Mouse (Mus musculus): Measurements from ENCODE around the gene Tssk4. TPM values are rescaled to one million over a fixed set of nuclear protein-coding genes. Genes with fewer than 3 reads are reported as not detected.

Tssk4 gene
- total RNA-seq, 1 experiment from 2014 or later = 1.9 TPM

DNA sequence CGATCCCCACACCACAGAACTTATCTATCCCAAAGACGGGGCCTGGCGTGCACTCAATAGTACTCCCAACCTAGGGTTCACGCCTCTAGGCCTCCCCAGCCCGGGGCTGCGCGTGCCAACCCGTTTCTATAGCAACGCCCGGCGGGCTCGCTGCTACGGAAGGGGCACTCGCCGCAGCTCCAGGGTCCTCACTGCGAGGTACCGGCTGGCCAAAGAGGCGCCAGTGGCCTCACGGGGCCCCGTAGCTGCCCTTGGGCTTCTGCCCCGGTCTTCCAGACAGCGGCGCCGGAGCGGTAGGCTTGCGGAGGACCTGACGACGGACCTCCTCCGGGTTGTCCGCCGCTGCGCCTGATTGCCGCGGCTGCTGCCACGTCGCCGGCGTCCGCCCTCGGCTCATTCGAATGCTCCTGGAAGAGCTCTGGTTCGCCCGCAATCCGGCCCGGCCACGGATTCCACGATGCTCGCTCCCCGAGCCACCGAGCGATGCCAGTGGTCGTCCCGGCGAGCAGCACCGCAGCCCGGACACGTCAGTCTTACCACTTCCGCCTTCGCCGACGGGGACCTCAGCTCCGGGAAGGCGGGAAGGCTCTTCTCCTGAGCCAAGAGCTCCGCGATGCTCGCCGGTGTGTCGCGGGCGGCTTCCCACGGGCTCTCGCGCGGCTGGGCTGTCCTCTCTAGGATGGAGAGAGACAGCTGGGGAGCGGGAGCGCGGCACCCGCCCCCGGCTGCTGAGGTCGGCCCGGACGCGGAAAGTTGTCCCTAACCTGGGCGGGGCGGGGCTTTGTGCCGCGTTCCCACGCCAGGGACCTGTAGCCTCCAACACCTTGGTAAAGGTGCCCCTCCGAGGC, 6.7 kb upstream of the Tssk4 start, which contains the start of gene Tm9sf1:
Tm9sf1 (minus strand) TSS at position 747 of the 848 bp plus-strand sequence.
- DNase-seq = peak; percentile 90

DNA sequence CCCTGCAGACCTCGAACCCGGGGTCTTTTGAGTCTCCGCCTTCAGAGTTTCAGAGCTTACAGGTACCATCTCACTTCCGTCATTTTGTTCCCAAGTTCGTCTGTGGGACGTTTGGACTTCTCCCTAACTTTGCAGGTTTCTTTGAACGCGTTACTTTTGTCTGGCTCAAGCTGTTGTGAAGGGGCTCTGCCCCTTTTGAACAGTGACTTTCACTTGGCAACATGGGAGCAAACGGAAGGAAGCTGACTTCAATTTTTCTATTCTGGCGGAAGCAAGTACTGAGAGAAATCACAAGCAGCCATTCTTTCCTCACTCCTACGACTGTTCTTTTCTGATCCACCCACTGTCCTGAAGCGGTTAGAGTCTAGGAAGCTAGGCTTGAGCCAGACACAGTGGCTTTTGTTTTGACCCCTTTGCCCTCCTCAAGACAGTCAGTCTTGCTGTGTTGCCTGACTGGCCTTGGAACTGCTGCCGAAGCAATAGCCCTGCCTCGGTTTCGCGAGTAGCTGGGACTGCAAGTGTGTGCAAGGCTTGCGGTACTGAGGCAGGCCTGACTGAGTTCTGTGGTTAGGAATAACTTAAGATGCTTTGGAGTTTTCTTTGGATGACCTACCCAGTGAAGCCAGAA, 5.6 kb upstream of the Tssk4 start:
- peak; percentile 38 for DNase-seq

- no peak for DNase-seq
Observed at GRCm38 (mm10) chr14:55651528-55651927, 1.5 kb downstream of the Tssk4 start.

GRCm38 (mm10) chr14:55656935-55657334, 7.0 kb downstream of the Tssk4 start:
- DNase-seq = no peak

DNA sequence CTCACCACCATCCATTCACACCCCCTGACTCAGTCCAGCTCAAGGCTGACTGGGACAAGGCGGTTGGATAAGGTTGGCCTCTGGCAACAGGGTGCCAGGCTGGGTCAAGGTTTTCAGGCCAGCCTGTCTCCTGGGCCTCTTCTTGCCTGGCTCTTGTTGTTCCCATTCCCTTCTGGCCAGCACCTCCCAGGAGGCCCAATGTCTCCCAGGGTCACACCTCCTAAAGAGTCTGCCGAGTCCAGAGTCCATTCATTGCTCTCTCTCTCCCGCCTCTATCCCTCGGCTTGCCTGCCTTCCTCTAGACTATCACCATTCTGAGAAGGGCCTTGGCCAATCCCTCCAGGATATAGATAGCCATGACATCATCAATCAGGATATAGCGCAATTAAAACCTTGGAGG, 8.0 kb downstream of the Tssk4 start:
- peak; percentile 81 for DNase-seq

DNA sequence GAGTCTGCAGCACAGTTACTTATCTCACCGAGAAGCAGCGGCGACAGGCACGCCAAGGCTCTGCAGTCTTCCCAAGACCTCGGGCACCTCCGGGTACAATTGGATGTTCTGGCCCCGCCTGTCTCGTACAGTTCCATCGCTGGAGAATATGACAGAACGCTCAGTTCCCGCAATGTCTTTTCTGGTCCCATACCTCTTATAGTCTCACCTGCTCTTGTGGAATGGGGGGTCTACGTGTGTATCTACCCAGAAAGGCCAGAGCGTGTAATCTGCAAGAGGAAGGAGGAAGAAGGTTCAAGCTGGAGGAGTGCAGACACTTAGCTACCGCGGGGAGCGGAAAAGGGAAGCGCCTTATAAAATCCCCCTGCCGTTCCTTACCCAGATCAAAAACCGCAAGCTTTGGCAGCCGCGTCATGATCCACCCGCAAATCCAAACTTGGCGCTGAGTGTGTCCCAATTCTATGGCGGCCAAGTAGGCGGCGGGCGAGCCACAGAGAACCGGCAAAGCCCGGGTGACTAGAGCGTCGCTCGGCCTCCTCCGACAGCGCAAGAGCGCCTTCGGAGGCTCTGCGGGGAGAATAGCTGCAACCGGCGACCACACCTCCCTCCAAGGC, 10.1 kb downstream of the Tssk4 start, which contains the start of gene Mdp1:
Mdp1 (minus strand) TSS at position 549 of the 614 bp plus-strand sequence.
- DNase-seq = peak; percentile 91

- DNase-seq = no peak
Observed at GRCm38 (mm10) chr14:55660636-55661035, 10.7 kb downstream of the Tssk4 start.

DNA sequence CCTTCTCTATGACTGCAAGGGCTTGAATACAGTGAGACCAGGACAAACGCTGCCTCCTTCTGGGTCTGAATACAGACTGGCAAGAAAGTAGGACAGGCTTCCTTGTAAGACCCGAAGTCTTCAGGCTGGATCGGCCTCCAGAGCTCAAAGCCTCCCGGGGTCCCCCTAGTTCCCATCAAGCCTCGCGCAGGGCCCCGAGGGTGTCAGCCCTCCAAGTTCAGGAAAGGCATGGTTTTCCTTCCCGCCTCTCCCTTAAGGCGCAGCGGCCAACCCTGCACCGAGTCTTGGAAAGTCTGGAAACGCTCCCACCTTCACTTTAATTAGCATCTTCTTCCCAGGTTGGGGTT, 21.5 kb downstream of the Tssk4 start:
- DNase-seq = no peak

GRCm38 (mm10) chr14:55671833-55672740, 22.1 kb downstream of the Tssk4 start, which contains the start of the genes Gmpr2 and Nedd8:
Gene Gmpr2 (plus strand): TSS chr14:55671941.
Gene Nedd8 (minus strand): TSS chr14:55672124.
- peak; percentile 93 for DNase-seq

DNA sequence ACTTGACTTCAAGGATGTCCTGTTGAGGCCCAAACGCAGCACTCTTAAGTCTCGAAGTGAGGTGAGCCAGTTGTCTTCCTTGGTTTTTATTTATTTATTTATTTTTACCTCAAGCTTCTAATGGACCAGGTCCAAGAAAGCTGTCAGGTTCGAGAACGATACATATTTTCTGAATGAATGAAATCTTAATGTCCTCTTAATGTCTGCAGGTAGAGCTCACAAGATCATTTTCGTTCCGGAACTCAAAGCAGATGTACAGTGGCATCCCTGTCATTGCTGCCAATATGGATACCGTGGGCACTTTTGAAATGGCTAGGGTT, 22.7 kb downstream of the Tssk4 start:
- no peak for DNase-seq

DNA sequence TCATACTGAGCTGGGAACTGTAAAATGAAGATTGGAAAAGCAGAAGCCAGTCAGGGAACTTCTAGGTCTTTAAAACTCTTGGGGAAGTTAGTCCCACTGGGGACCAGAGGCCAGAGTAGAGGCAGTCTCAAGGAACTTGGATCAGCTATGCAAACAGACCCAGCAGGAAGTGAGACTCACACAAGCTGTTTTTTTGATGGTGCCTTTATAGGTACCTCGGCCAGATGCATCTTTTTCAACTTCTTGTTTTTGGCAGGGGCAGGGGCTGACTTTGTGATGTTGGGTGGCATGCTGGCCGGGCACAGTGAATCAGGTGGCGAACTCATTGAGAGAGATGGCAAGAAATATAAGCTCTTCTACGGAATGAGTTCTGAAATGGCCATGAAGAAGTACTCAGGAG, 27.6 kb downstream of the Tssk4 start:
- no peak for DNase-seq

DNA sequence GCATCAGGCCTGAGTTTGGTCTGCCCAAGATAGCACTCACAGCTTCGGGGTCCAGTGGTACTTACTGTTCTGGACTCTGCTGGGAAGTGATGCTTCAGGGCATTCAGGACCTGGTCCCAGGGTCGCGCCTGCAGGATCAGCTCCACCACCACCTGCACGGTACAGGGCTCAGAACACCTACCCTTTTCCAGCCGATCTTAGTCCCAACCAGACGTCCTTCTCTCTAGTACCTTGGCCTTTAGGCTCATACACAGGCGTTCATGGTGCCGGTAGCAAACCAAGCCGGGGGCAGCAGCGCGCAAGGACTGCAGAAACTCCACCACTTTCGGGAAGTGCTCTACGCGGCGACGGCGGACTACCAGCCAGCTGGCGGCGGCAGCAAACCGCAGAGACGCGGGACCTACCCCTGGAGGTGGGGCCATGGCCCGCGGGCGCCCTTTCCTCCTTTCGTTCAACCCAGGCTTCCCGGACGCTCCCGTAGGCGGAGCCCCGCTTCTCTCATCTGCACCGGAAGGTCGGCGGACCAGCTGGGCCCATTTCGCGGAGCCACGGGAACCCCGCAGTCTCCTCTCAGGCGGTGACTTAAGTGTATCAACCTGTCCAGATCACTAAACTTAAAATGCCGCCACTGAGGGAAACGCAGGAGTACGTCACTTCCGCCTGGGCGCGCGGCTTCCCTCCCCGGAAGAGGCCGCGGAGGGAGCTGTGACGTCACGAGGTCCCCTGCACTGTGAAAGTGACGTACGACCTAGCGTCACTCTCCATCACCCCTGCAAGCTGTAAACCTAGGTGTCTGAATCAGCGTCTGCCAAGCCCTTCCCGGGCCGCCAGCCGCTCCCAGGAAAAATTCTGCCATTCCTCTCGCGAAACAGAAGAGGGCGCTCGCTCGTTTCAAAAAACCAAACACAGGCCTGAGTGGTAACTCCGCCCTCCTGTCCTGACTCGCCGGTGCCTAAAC, 31.5 kb downstream of the Tssk4 start, which contains the start of gene Tinf2:
Tinf2 (minus strand) TSS at position 661 of the 958 bp plus-strand sequence.
- peak; percentile 95 for DNase-seq

GRCm38 (mm10) chr14:55682118-55682493, 32.1 kb downstream of the Tssk4 start:
- no peak for DNase-seq

DNA sequence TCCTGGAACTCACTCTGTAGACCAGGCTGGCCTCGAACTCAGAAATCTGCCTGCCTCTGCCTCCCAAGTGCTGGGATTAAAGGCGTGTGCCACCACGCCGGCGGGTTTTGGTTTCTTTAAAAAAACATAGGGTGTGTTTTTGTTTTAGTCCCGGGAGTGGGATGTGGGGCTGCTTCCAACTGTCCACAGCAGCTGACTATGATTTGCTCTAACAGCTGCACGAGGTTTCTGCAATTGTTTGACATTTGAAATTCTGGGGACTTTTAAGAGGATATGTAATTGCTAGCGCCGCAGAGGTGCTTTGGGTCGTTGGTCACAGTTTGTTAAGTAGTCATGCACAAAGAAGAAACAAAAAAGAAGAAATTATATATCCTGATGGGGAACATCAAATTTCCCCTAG, 39.4 kb downstream of the Tssk4 start:
- no peak for DNase-seq

DNA sequence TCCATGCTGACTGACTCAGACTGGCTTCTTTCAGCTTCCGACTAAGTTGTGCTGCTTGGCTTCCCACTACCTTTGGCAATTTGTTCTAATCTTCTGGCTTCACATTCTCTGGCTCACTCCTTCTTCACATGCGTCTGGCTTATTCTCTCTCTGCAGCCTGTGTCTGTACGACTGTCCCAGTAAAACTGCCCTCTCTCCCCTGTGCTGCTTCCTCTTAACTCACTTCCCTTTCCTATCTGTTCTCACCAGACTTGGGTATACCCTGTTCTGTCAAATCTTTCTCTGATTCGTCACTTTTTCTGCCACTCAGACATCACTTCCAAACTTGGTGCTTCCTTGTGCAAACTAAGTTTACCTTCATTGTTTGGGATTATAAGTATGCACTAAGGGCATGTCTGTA, 47.2 kb downstream of the Tssk4 start:
- DNase-seq = no peak

DNA sequence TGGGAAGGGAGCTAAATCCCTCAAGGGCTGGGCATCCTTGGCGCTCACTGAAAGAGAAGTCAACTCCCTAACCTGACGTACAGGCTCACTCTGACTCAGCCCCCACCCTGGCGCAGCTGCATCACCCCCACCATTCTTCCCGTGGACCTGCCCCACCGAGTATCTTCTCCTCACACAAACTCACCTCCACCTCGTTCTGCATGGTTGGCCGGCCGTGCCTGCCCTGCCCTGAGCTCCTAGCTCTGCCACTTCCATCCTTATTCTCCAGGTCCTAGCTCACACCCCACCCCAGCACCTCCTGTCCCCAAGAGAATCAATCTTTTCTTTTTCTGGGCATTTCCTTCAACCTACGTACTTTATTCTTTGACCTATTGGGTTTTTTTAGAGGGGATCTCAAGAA, 51.1 kb downstream of the Tssk4 start:
- no peak for DNase-seq
